Mouse (Mus musculus) cortical plate, adult 2 months (tissue): ENCODE results near the gene Lrr1. TPM values are rescaled to one million over a fixed set of nuclear protein-coding genes. Genes with fewer than 3 reads are reported as not detected.

Source experiments
- H3K27ac ChIP-seq: fragments of 200-500 bp; 2 replicates; pipeline ENCODE4 v1.5.1; 2012; ENCODE audit warnings: low read length, control low read depth, inconsistent platforms; ENCODE audit not compliant: insufficient read depth
- H3K4me1 ChIP-seq: fragments of 200-500 bp; 2 replicates; pipeline ENCODE4 v1.6.1; 2011; ENCODE audit warnings: low read length; ENCODE audit not compliant: control insufficient read depth, insufficient read depth
- H3K4me3 ChIP-seq: fragments of 200-500 bp; 2 replicates; pipeline ENCODE4 v1.5.1; 2011; ENCODE audit warnings: mild to moderate bottlenecking, low read length, control low read depth; ENCODE audit not compliant: insufficient read depth
- CTCF ChIP-seq: fragments of 200-500 bp; IDR thresholded peaks from 2 replicates; pipeline ENCODE4 v1.5.1; 2011; ENCODE audit warnings: mild to moderate bottlenecking, control low read depth, low read length; ENCODE audit not compliant: insufficient read depth; ENCODE audit errors: extremely low read depth
- POLR2A ChIP-seq: fragments of 200-500 bp; IDR thresholded peaks from 2 replicates; pipeline ENCODE4 v1.6.1; 2011; ENCODE audit warnings: mild to moderate bottlenecking, low read length, control low read depth; ENCODE audit not compliant: insufficient read depth; ENCODE audit errors: extremely low read depth
- polyA plus RNA-seq: library from polyadenylated mRNA; depleted of rRNA; stranded (reverse); fragments of >200 nt; gene quantifications from 2 replicates; pipeline ENCODE4 v1.2.3, GENCODE M21; 2012

Gene Lrr1
- polyA plus RNA-seq, 1 experiment = 0.13 TPM

- TF ChIP-seq CTCF = no peak
- no peak for TF ChIP-seq POLR2A
- Histone ChIP-seq H3K4me3 (peak overlapping the region; percentile 96), H3K27ac (peak overlapping the region; percentile 97)
Measured at GRCm38 (mm10) chr12:69197378-69198163, 29.0 kb downstream of the Lrr1 start.

GRCm38 (mm10) chr12:69198164-69198535, 29.5 kb downstream of the Lrr1 start, which contains the start of gene Dnaaf2:
Gene Dnaaf2, minus strand, starts transcription at chr12:69198429.
- Histone ChIP-seq H3K27ac (peak within 1 kb of the TSS; percentile 97), H3K4me1 (no peaks in the 10 kb centered on the region; the same call in 1 of the 2 replicates), H3K4me3 (peak within 1 kb of the TSS; percentile 96)
- TF ChIP-seq POLR2A (no peak), CTCF (no peak)

More at GRCm38 (mm10) chr12:69197378-69198163, 29.0 kb downstream of the Lrr1 start:
- H3K4me1 ChIP-seq = no peaks in the 10 kb centered on the region; the same call in 1 of the 2 replicates

DNA sequence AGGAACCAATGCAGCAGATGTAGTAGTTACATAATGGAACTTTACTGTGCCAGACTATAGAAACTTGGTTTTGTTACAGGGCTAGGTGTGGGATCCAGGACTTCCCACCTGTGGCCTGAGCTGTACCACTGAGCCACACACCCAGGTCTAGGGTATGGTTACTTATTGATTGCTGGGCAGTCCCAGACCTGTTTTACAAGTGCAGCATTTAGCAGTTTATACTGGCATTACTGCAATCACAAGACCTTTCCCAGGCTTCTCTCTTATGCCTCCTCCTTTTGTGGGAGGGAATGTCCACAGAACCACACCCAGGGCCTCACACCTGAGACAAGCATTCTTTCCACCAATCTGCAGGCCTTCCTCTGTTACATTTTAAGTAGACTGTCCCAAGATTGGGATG, 30.4 kb downstream of the Lrr1 start:
- no peak for TF ChIP-seq POLR2A
- TF ChIP-seq CTCF = no peak
- H3K4me3 ChIP-seq = no peak overlapping the region; the same call in 1 of the 2 replicates
- H3K4me1 ChIP-seq = no peaks in the 10 kb centered on the region; the same call in 1 of the 2 replicates
- no peak overlapping the region for H3K27ac ChIP-seq

GRCm38 (mm10) chr12:69204052-69204833, 35.6 kb downstream of the Lrr1 start, which contains the start of gene Gm49384:
Gene Gm49384, minus strand, starts transcription at chr12:69204267.
- no peak within 1 kb of the TSS for H3K27ac ChIP-seq
- no peak within 1 kb of the TSS for H3K4me3 ChIP-seq
- TF ChIP-seq POLR2A (no peak), CTCF (no peak)
- no peaks in the 10 kb centered on the region for H3K4me1 ChIP-seq

DNA sequence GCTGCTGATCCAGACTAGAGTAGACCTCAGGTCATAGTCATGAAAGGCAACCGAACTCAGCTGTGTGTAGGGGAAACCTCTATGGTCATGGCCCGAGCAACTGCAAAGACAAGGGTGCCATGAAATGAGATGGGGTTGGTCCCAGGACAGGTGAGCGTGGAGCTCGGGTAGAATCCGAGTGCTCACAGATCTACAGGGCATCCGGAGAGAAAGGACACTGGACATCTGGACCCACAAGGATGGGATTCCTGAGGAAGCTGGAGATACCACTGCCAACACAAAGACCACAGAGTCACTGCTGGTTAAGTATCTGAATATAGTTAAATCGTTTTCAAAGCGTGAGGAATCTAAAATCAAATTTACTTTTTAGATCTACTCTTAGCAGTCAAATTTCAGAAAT, 38.8 kb downstream of the Lrr1 start:
- Histone ChIP-seq H3K4me1 (no peaks in the 10 kb centered on the region), H3K4me3 (no peak overlapping the region), H3K27ac (no peak overlapping the region)
- TF ChIP-seq CTCF = no peak
- TF ChIP-seq POLR2A = no peak

DNA sequence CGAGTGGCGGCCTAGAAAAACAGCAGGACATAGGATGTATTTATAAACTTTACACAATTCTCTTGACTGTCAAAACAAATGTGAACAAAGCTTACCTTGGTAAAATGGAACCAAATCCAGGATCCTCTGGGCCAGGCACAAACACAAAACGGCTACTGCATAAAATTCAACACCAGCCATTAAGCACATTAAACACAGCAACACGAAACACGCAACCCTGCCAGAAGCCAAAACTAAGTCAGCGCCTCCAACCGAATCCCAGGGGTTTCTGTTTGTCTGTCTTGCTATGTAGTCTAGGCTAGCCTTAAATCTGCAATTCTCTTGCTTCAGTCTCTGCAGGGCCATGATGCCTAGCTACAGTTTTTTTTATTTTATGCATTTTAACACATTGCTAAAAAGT, 39.3 kb downstream of the Lrr1 start:
- H3K4me1 ChIP-seq = no peaks in the 10 kb centered on the region
- H3K27ac ChIP-seq = no peak overlapping the region
- TF ChIP-seq CTCF = no peak
- TF ChIP-seq POLR2A = no peak
- H3K4me3 ChIP-seq = no peak overlapping the region

- no peak overlapping the region for H3K4me3 ChIP-seq
- H3K4me1 ChIP-seq = no peaks in the 10 kb centered on the region
- TF ChIP-seq CTCF (no peak), POLR2A (no peak)
- H3K27ac ChIP-seq = no peak overlapping the region
Measured at GRCm38 (mm10) chr12:69208520-69208919, 39.9 kb downstream of the Lrr1 start.

DNA sequence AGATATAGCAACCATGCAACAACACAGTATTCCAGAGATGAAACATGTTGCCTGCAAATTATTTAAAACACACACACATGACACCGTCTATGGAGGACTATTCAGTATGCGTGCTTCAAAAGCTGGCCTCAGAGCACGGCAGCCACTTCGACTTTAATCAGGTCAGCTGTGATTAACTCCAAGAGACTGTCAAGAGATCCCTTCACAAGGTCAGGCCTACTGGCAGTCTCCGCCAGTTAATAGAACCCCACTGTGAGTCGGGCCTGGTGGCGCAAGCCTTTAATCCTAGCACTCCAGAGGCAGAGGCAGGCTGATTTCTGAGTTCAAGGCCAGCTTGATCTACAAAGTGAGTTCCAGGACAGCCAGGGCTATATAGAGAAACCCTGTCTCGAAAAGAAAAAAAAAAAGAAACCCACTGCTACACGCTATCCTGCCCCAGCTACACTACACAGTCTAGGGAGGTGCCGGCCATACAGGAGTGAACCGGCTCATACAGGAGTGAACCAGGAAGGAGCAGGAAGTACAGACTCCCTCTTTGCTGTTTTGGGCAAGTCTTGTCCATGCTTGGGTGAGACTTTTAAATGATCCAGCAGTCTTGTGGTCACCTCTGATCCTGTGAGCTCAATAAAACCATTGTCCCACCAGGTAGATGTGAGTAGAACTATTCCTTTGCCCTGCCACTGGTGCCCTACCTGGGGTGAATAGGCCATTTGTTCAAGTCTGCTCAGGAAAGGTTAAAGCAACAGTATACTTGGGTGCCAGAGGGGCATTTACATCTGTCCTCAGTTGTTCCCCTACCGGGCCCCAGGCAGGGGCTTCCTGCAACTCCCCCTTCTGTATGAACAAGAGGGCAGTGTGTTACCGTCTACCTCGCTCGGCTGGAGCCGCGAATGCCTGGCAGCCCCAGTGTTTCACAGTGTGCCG, 41.7 kb downstream of the Lrr1 start:
- Histone ChIP-seq H3K4me3 (no peak overlapping the region), H3K4me1 (no peaks in the 10 kb centered on the region), H3K27ac (no peak overlapping the region)
- TF ChIP-seq POLR2A (no peak), CTCF (no peak)

DNA sequence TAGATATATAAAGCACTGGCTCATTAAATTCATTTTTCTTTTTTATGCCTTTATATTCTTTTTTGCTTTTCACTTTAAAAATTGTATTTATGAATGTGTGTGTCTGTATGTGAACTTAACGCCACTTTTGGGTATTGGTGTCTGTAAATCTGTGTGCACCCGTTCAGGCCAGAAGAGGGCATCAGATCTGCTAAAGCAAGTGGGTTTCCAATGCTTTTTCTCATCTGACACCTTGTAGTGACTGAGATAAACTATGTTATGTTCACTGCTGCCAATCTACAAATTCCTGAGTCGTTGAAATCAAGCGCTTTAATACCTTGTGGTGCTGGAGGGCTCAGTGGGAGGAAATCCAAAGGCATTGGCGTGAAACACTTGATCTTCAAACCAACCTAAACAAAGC, 42.4 kb downstream of the Lrr1 start:
- Histone ChIP-seq H3K4me3 (no peak overlapping the region), H3K4me1 (no peaks in the 10 kb centered on the region), H3K27ac (no peak overlapping the region)
- TF ChIP-seq CTCF (peak; percentile 32; the same call in 1 of the 2 replicates), POLR2A (no peak)
